Mouse (Mus musculus) heart, embryonic 11.5 days (tissue): ENCODE data around the gene Olfr610. TPM values are rescaled to one million over a fixed set of nuclear protein-coding genes. Genes with fewer than 3 reads are reported as not detected.
"Not testable (repeated sequence)": the region's sequence is repeated elsewhere in the genome, so short reads cannot be mapped to it uniquely, and the experiment has no call there.

Experiments used
- ATAC-seq: fragments of 200-750 bp; cut with Nextera tagmentation; replicated peaks from 2 replicates; pipeline ENCODE4 v1.8.0; 2017; ENCODE audit warnings: moderate library complexity; ENCODE audit not compliant: insufficient number of reproducible peaks, low FRiP score, low TSS enrichment
- H3K27ac ChIP-seq: fragments of 300-500 bp; sonication (generic); 2 replicates; pipeline ENCODE4 v1.5.1; 2014; ENCODE audit warnings: mild to moderate bottlenecking, low read depth, low read length
- H3K27me3 ChIP-seq: fragments of 300-500 bp; sonication (generic); 2 replicates; pipeline ENCODE4 v1.6.1; 2014; ENCODE audit warnings: mild to moderate bottlenecking, low read length, mixed read lengths; ENCODE audit not compliant: control insufficient read depth, insufficient read depth
- H3K36me3 ChIP-seq: fragments of 300-500 bp; sonication (generic); 2 replicates; pipeline ENCODE4 v1.6.1; 2014; ENCODE audit warnings: mild to moderate bottlenecking, low read length, moderate library complexity, mixed read lengths; ENCODE audit not compliant: control insufficient read depth, insufficient read depth
- H3K4me1 ChIP-seq: fragments of 300-500 bp; sonication (generic); 2 replicates; pipeline ENCODE4 v1.6.1; 2014; ENCODE audit warnings: low read length; ENCODE audit not compliant: control insufficient read depth, insufficient read depth
- H3K4me2 ChIP-seq: fragments of 300-500 bp; sonication (generic); 2 replicates; pipeline ENCODE4 v1.6.1; 2014; ENCODE audit warnings: mild to moderate bottlenecking, moderate library complexity
- H3K4me3 ChIP-seq: fragments of 300-500 bp; sonication (generic); 2 replicates; pipeline ENCODE4 v1.5.1; 2014; ENCODE audit warnings: low read depth, low read length
- H3K9ac ChIP-seq: fragments of 300-500 bp; sonication (generic); 2 replicates; pipeline ENCODE4 v1.6.1; 2014; ENCODE audit warnings: mild to moderate bottlenecking, low read depth, low read length, moderate library complexity
- H3K9me3 ChIP-seq: fragments of 300-500 bp; sonication (generic); replicated peaks from 2 replicates; pipeline ENCODE4 v1.6.1; 2016; ENCODE audit warnings: low read length; ENCODE audit not compliant: control insufficient read depth
- WGBS: fragments of 180-500 bp; shearing (Covaris S2); extraction: QIAGEN DNeasy Blood & Tissue Kit; methylation state at CpG from one replicate; pipeline ENCODE4 v1.1.7; 2014; ENCODE audit not compliant: insufficient replicate concordance; 5-methylcytosine and 5-hydroxymethylcytosine counted together
- polyA plus RNA-seq: library from polyadenylated mRNA; unstranded; fragments of >200 nt; fragmentation: Nextera tagmentation; extraction: Ambion mirVana; gene quantifications from 2 replicates; pipeline ENCODE4 v1.2.1, GENCODE M21; 2014

The Olfr610 gene
- not detected in 2 replicates for polyA plus RNA-seq

- Histone ChIP-seq H3K27me3 (no peaks in the 10 kb centered on the region), H3K36me3 (no peaks in the 10 kb centered on the region), H3K4me1 (no peaks in the 10 kb centered on the region), H3K27ac (no peak within 1 kb of the TSS), H3K9ac (no peak within 1 kb of the TSS), H3K9me3 (no peaks in the 10 kb centered on the region), H3K4me3 (no peak within 1 kb of the TSS), H3K4me2 (no peak within 1 kb of the TSS)
- WGBS: 81% methylated on average over 2 of the region's 2 CpGs
- no peak for ATAC-seq
These were observed at the start of gene Olfr610 for GRCm38 (mm10) chr7:103512022-103512421. Gene Olfr610, minus strand, starts transcription at chr7:103512122.

GRCm38 (mm10) chr7:103555779-103556178, 43.9 kb upstream of the Olfr610 start, which contains the start of gene Olfr615:
Gene Olfr615, plus strand, starts transcription at chr7:103556079.
- no peak within 1 kb of the TSS for H3K4me2 ChIP-seq
- no peaks in the 10 kb centered on the region for H3K4me1 ChIP-seq
- no peaks in the 10 kb centered on the region for H3K27me3 ChIP-seq
- no peak within 1 kb of the TSS for H3K4me3 ChIP-seq
- 69% methylated on average over 2 of the region's 2 CpGs for WGBS
- H3K27ac ChIP-seq: no peak within 1 kb of the TSS
- H3K9ac ChIP-seq: no peak within 1 kb of the TSS
- ATAC-seq: no peak
- no peaks in the 10 kb centered on the region for H3K36me3 ChIP-seq
- no peaks in the 10 kb centered on the region for H3K9me3 ChIP-seq

- Histone ChIP-seq H3K4me3 (no peak within 1 kb of the TSS), H3K9me3 (no peaks in the 10 kb centered on the region; the same call in 1 of the 2 replicates), H3K36me3 (no peaks in the 10 kb centered on the region), H3K4me1 (no peaks in the 10 kb centered on the region), H3K27ac (no peak within 1 kb of the TSS), H3K4me2 (no peak within 1 kb of the TSS), H3K9ac (no peak within 1 kb of the TSS), H3K27me3 (no peaks in the 10 kb centered on the region)
- ATAC-seq: no peak
- WGBS: 75% methylated on average over 2 of the region's 2 CpGs
These were observed 35.9 kb upstream of the Olfr610 start, which contains the start of gene Olfr613 for GRCm38 (mm10) chr7:103547774-103548173. Gene Olfr613, plus strand, starts transcription at chr7:103548074.

GRCm38 (mm10) chr7:103542617-103543016, 30.7 kb upstream of the Olfr610 start, which contains the start of gene Olfr612:
Gene Olfr612, minus strand, starts transcription at chr7:103542717.
- H3K4me3 ChIP-seq, H3K9ac ChIP-seq, H3K4me1 ChIP-seq, H3K27ac ChIP-seq, H3K9me3 ChIP-seq, ATAC-seq, H3K27me3 ChIP-seq, H3K36me3 ChIP-seq, H3K4me2 ChIP-seq: not testable (repeated sequence)
- WGBS: 75% methylated on average over 2 of the region's 2 CpGs

- not testable (repeated sequence) for H3K36me3 ChIP-seq, H3K9me3 ChIP-seq, H3K9ac ChIP-seq, H3K4me2 ChIP-seq, H3K27ac ChIP-seq, ATAC-seq, H3K4me3 ChIP-seq, H3K27me3 ChIP-seq, H3K4me1 ChIP-seq
- WGBS: 45% methylated on average over 1 of the region's 1 CpGs
These were observed 8.8 kb upstream of the Olfr610 start, which contains the start of gene Olfr611 for GRCm38 (mm10) chr7:103520746-103521145. Gene Olfr611, minus strand, starts transcription at chr7:103520846.

- 60% methylated on average over 1 of the region's 1 CpGs for WGBS
- no peak within 1 kb of the TSS for H3K4me2 ChIP-seq
- no peak within 1 kb of the TSS for H3K4me3 ChIP-seq
- no peak within 1 kb of the TSS for H3K27ac ChIP-seq
- no peak within 1 kb of the TSS for H3K9ac ChIP-seq
- H3K27me3 ChIP-seq: no peaks in the 10 kb centered on the region
- H3K9me3 ChIP-seq: no peaks in the 10 kb centered on the region
- no peak for ATAC-seq
- no peaks in the 10 kb centered on the region for H3K4me1 ChIP-seq
- H3K36me3 ChIP-seq: no peaks in the 10 kb centered on the region
These were observed 14.0 kb downstream of the Olfr610 start, which contains the start of gene Olfr609 for GRCm38 (mm10) chr7:103497962-103498361. Gene Olfr609, minus strand, starts transcription at chr7:103498062.

GRCm38 (mm10) chr7:103477106-103477505, 34.8 kb downstream of the Olfr610 start:
- not testable (repeated sequence) for ATAC-seq, H3K36me3 ChIP-seq, H3K4me1 ChIP-seq, H3K9me3 ChIP-seq, H3K4me3 ChIP-seq, H3K4me2 ChIP-seq, H3K27me3 ChIP-seq, H3K27ac ChIP-seq, H3K9ac ChIP-seq
- 81% methylated on average over 9 of the region's 9 CpGs for WGBS

- Histone ChIP-seq H3K9me3 (no peaks in the 10 kb centered on the region), H3K4me2 (no peak within 1 kb of the TSS), H3K27ac (no peak within 1 kb of the TSS), H3K4me3 (no peak within 1 kb of the TSS), H3K27me3 (no peaks in the 10 kb centered on the region), H3K4me1 (no peaks in the 10 kb centered on the region), H3K9ac (no peak within 1 kb of the TSS), H3K36me3 (no peaks in the 10 kb centered on the region)
- ATAC-seq: no peak
These were observed 42.3 kb downstream of the Olfr610 start, which contains the start of gene Olfr608 for GRCm38 (mm10) chr7:103469577-103469976. Gene Olfr608, plus strand, starts transcription at chr7:103469877.

- 61% methylated on average over 5 of the region's 5 CpGs for WGBS
These were observed 51.3 kb downstream of the Olfr610 start for GRCm38 (mm10) chr7:103460590-103460989.

More at GRCm38 (mm10) chr7:103460590-103460989, 51.3 kb downstream of the Olfr610 start:
- H3K9me3 ChIP-seq: no peaks in the 10 kb centered on the region
- H3K36me3 ChIP-seq: no peaks in the 10 kb centered on the region
- H3K27ac ChIP-seq: no peak overlapping the region; the same call in 1 of the 2 replicates
- H3K4me1 ChIP-seq: no peaks in the 10 kb centered on the region
- no peak overlapping the region for H3K9ac ChIP-seq
- no peak overlapping the region for H3K4me3 ChIP-seq
- no peak overlapping the region for H3K4me2 ChIP-seq
- no peaks in the 10 kb centered on the region for H3K27me3 ChIP-seq
- peak; percentile 42; the same call in 1 of the 2 replicates for ATAC-seq
